Mouse (Mus musculus) urinary bladder, postnatal 25 days (tissue): ENCODE results near the gene Ms4a6b.
"Not testable (repeated sequence)": the region's sequence is repeated elsewhere in the genome, so short reads cannot be mapped to it uniquely, and the experiment has no call there.

Experiments
- DNase-seq: peaks from one replicate; pipeline ENCODE4 v3.0.0; 2022; ENCODE audit warnings: low spot score

The Ms4a6b gene

DNA sequence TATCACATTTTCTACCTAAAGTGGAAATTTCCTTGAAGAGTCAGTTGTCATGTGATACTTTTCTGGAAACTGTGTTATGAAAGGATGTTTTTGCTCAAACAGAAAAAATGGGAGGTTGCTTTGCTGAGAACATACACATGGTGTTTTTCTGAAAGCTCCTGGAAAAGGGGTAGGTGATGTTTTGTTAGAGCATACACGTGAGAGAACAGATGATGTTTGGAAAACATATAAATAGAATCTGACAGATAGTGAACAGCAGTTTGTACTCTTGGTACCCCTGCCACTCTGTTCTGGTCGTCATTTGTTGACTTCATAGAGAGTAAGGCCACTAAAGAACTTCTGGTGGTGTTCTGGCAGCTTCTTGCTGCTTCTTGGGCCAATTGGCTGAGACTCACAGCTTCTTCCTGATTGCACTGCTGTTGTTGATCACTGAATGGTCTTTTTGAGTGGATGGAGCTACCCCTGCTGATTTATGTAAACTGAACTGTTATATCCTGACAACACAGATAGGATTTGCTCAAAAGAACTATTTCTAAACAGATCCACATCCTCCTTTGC lies 17.7 kb downstream of the Ms4a6b start:
- DNase-seq = peak; percentile 6

DNA sequence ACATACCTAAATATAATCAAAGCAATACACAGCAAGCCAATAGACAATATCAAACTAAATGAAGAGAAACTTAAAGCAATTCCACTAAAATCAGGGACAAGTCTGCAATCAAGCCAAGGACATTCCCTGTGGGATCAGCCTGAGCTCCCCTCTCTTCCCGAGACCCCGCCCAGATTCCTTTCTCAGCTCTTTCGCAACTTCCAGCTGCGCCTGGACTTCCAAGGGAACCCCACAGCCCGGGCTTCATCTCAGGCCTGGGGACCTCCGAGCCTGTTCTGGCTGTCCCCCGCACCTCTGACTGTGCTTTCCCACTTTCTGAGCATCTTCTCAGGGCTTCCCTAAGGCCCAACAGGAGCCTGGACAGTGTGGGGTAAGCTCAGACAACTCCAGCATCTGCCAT lies 20.3 kb downstream of the Ms4a6b start, which contains the start of gene Ms4a4d:
TSS of gene Ms4a4d (plus strand) at position 209 of the 400 bp plus-strand sequence.
- peak; percentile 21 for DNase-seq

DNA sequence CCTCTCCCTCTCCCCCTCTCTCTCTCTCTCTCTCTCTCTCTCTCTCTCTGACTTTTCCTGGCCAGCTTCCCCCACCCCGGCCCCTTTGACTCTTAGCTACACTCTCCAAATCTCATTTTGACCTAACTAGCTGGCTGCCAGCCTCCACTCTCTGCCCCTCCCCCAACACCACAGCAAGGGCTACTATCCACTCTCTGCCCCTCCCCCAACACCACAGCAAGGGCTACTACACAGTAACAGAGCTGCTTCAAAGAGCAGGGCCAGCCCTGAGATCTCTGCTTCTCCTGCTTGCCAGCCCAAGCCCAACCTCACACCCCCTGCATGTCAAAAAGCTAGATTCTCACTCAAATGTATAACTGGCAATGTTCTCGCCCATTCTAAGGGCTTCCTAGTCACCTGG lies 21.0 kb downstream of the Ms4a6b start:
- no peak for DNase-seq

DNA sequence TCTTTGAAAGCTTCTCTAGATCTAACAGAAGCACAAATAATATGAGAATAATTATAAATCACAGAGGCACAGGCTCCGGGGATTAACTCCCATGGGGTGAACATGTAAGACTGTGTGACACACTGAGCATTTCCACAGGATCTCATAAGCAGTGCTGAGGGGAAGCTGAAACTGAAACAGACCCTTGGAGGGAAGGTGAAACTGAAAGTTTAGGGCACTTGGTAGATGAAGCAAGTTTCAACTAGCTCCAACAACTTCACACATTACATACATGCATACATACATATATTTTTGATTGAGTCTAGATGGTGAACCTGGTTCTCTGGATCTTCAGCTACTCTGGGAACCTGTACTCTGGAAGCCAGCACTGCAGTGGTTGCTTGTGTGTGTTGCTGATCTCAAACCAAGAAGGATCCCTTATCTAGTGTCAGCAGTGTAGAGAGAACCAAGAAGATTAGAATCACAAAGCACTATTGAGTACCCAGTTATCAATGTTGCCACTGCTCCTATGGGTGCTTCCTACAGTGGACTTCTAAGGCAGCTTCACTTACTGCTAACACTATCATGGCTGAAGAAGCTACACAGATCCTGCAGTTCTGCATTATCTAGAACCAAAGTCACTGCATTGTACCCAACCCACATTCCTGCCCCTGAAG lies 24.0 kb downstream of the Ms4a6b start:
- DNase-seq = not testable (repeated sequence)

DNA sequence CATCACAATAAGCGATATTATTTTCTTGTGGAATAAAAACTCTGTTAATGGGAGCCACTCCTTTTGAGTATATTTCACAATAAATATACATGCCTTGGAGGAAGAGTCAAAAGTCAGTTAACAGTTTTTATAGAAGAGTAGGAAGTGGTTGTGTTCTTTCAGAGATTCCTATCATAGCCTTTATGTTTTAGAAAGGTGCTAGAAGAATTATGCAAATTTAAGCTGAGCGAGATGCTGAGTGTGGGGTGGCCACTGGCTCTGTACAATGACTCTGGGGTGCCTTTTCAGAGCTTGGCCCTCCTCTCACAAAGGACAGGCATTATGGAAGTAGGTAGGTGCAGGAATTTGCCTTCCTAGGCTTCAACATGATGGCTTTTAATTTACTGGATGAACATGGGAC lies 28.1 kb downstream of the Ms4a6b start:
- not testable (repeated sequence) for DNase-seq

DNA sequence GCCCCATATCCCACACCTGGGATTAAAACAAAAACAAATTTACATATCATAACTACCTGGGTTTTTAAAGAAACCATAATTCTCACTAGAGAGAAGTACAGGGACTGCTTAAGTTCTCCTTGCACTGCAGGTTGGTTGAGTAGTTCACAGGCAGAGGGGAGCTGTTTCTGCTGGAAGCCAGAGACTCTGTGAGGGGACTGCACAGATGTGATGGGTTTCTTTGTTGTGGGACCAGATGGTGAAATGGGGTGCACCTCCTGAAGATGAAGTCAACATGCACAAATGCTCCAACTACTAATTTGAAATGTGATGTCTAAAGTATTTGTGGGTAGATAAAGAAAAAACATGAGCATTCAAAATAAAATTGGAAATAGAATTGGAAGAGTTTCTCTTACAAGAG lies 31.6 kb downstream of the Ms4a6b start:
- no peak for DNase-seq

DNA sequence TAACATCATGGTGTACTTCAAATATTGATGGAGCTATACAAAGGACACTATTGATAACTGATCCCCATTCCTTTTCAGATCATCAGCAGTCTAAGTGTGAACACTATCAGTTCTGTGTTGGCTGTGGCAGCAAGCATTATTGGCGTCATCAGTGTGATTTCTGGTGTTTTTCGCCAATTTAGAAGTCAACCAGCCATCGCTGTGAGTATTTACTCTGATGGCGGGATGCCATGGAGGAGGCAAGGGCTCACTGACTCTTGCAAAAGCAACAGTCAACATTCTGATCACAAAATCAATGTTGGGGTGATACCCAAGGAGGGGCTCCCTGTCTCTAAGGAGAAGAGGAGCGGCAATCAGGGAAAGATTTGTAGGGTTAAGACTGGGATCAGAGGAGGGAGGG lies 38.4 kb downstream of the Ms4a6b start:
- no peak for DNase-seq

DNA sequence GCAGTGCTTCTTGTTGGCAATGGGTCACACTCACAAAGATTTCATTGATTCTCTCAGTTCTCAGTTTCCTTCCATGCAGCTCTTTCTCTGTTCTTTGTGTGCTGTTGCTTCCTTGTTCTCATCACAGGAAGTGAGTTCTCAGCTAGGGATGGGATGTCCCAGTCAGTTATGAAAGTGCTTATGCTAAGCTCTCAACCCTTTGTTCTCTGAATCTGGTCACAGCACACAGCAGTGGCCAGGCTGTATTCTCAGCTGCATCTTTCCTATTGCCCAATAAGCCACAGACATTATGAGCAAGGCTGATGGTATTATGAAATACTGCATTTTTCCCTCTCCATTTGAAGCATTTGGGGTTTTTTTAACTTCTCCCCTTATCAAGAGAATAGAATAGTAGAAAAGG lies 43.2 kb downstream of the Ms4a6b start:
- DNase-seq = not testable (repeated sequence)

DNA sequence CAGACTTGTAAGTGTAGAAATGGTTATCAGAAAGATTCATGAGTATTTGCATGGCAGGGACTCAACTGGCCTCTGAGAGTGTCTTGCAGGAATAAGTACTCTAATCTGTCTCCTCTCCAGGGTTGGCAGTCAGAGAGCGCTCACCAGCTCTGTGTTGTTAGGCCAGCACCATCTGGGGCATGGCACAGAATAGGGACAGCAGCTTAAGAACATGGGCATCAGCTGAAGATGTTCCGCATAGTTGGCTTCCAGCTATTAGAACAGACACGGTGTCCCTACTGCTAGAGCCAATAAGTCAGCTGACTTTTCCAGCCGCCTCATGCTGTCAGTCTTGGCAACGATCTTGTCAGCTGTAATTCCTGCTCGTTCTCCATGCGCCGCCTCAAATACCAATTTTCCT lies 58.7 kb downstream of the Ms4a6b start:
- DNase-seq = no peak
